Mouse (Mus musculus) hindbrain, embryonic 13.5 days (tissue): Measurements from ENCODE around the gene Slc44a5. TPM values are rescaled to one million over a fixed set of nuclear protein-coding genes. Genes with fewer than 3 reads are reported as not detected.
A peak's percentile ranks its signal among the peaks of the same experiment; 100 is the strongest.
"Not testable (repeated sequence)": the region's sequence is repeated elsewhere in the genome, so short reads cannot be mapped to it uniquely, and the experiment has no call there.

Source experiments
- ATAC-seq: fragments of 200-750 bp; cut with Nextera tagmentation; 2 replicates; pipeline ENCODE4 v1.8.0; 2017; ENCODE audit warnings: moderate TSS enrichment; ENCODE audit not compliant: low FRiP score
- H3K27ac ChIP-seq: fragments of 300-500 bp; sonication (generic); 2 replicates; pipeline ENCODE4 v1.5.1; 2015; ENCODE audit warnings: inconsistent platforms, mild to moderate bottlenecking, moderate library complexity
- H3K27me3 ChIP-seq: fragments of 300-500 bp; sonication (generic); 2 replicates; pipeline ENCODE4 v1.6.1; 2015; ENCODE audit warnings: mild to moderate bottlenecking, inconsistent platforms
- H3K36me3 ChIP-seq: fragments of 300-500 bp; sonication (generic); 2 replicates; pipeline ENCODE4 v1.6.1; 2015; ENCODE audit warnings: mild to moderate bottlenecking, inconsistent platforms
- H3K4me1 ChIP-seq: fragments of 300-500 bp; sonication (generic); replicated peaks from 2 replicates; pipeline ENCODE4 v1.6.1; 2015; ENCODE audit warnings: inconsistent platforms
- H3K4me2 ChIP-seq: fragments of 300-500 bp; sonication (generic); 2 replicates; pipeline ENCODE4 v1.6.1; 2015; ENCODE audit warnings: inconsistent platforms, mild to moderate bottlenecking, moderate library complexity
- H3K4me3 ChIP-seq: fragments of 300-500 bp; sonication (generic); 2 replicates; pipeline ENCODE4 v1.5.1; 2015; ENCODE audit warnings: mild to moderate bottlenecking, inconsistent platforms
- H3K9ac ChIP-seq: fragments of 300-500 bp; sonication (generic); 2 replicates; pipeline ENCODE4 v1.6.1; 2015; ENCODE audit warnings: mild to moderate bottlenecking, inconsistent platforms
- H3K9me3 ChIP-seq: fragments of 300-500 bp; sonication (generic); 2 replicates; pipeline ENCODE4 v1.6.1; 2016; ENCODE audit warnings: inconsistent platforms
- WGBS: fragments of 180-500 bp; shearing (Covaris S2); methylation state at CpG from one replicate; pipeline ENCODE4 v1.1.7; 2015; 5-methylcytosine and 5-hydroxymethylcytosine counted together
- polyA plus RNA-seq: library from polyadenylated mRNA; unstranded; fragments of >200 nt; fragmentation: Nextera tagmentation; extraction: Ambion mirVana; gene quantifications from 2 replicates; pipeline ENCODE4 v1.2.1, GENCODE M21; 2015

Slc44a5 gene
- polyA plus RNA-seq, 1 experiment from 2014 or later = 6.5 TPM

- 87% methylated on average over 2 of the region's 2 CpGs for WGBS
Measured at GRCm38 (mm10) chr3:154212551-154212950, 239.3 kb downstream of the Slc44a5 start.

GRCm38 (mm10) chr3:154215309-154215708, 242.1 kb downstream of the Slc44a5 start:
- no peak for ATAC-seq
- Histone ChIP-seq H3K27me3 (no peaks in the 10 kb centered on the region), H3K4me3 (no peak overlapping the region), H3K36me3 (no peaks in the 10 kb centered on the region), H3K4me1 (peaks cover 10% of the 10 kb centered on the region; the same call in 1 of the 2 replicates), H3K4me2 (no peak overlapping the region), H3K27ac (no peak overlapping the region), H3K9ac (no peak overlapping the region), H3K9me3 (no peaks in the 10 kb centered on the region)
- WGBS = 84% methylated on average over 7 of the region's 7 CpGs

More at GRCm38 (mm10) chr3:154212551-154212950, 239.3 kb downstream of the Slc44a5 start:
- Histone ChIP-seq H3K4me2 (no peak overlapping the region), H3K9ac (no peak overlapping the region), H3K36me3 (no peaks in the 10 kb centered on the region), H3K27me3 (no peaks in the 10 kb centered on the region), H3K9me3 (no peaks in the 10 kb centered on the region), H3K4me3 (no peak overlapping the region), H3K4me1 (peaks cover 24% of the 10 kb centered on the region), H3K27ac (no peak overlapping the region)
- ATAC-seq = no peak

DNA sequence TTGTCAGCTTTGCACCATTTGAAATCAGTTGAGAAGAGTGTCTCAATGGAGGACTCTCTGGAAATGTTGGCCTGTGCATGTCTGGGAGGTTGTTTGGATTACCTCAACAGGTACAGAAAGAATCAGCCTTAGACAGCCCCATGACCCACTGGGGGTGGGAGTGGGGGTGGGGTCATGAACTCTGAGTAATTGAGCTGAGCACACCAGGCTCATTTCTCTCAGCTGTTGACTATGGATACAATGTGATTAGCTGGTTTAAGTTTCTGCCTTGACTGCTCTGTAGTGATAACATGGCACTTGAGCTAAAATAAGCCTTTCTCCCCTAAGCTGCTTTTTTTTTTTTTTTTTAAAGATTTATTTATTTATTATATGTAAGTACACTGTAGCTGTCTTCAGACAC, 242.5 kb downstream of the Slc44a5 start:
- Histone ChIP-seq H3K4me3 (no peak overlapping the region), H3K9me3 (no peaks in the 10 kb centered on the region), H3K27me3 (no peaks in the 10 kb centered on the region), H3K4me2 (no peak overlapping the region), H3K27ac (no peak overlapping the region), H3K9ac (no peak overlapping the region), H3K36me3 (no peaks in the 10 kb centered on the region), H3K4me1 (peaks cover 5% of the 10 kb centered on the region; the same call in 1 of the 2 replicates)
- ATAC-seq = no peak

DNA sequence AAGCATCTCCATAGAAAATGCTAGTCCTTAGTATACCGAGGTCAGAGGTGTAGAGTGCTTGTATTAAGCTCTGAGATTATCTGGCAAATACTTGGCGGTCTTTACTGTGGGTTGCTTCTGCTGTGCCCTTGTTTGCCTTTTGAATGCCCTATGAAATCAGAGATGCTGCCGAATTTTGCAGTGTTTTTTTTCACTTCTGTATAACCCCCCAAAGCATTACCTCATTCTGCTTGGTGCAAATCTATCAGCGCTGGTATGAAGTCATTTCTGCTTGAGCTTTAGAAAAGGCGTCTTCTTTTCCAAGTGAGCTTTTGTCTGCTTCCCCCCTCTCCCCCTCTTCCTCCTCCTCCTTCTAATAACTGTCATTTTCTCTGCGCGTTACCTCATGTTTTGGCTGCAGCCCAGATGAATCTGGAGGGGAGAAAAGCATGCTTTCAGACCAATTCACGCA, 248.9 kb downstream of the Slc44a5 start:
- Histone ChIP-seq H3K9ac (peak overlapping the region; percentile 29; the same call in 1 of the 2 replicates), H3K9me3 (no peaks in the 10 kb centered on the region), H3K4me2 (0 out of 2 replicates have a peak overlapping the region, but pooled peaks have one; percentile 17), H3K27me3 (no peaks in the 10 kb centered on the region), H3K4me3 (no peak overlapping the region), H3K36me3 (no peaks in the 10 kb centered on the region), H3K27ac (no peak overlapping the region), H3K4me1 (peaks cover 13% of the 10 kb centered on the region)
- 0 out of 2 replicates have a peak, but pooled peaks have one; percentile 46 for ATAC-seq
- 36% methylated on average over 8 of the region's 8 CpGs for WGBS

GRCm38 (mm10) chr3:154222688-154223087, 249.5 kb downstream of the Slc44a5 start:
- Histone ChIP-seq H3K9ac (peak overlapping the region; percentile 29; the same call in 1 of the 2 replicates), H3K4me2 (0 out of 2 replicates have a peak overlapping the region, but pooled peaks have one; percentile 17), H3K27ac (peak overlapping the region; percentile 67; the same call in 1 of the 2 replicates), H3K9me3 (no peaks in the 10 kb centered on the region), H3K4me1 (peaks cover 13% of the 10 kb centered on the region), H3K36me3 (no peaks in the 10 kb centered on the region), H3K27me3 (no peaks in the 10 kb centered on the region), H3K4me3 (no peak overlapping the region)
- WGBS = 43% methylated on average over 4 of the region's 4 CpGs
- ATAC-seq = peak; percentile 27; the same call in 1 of the 2 replicates

- Histone ChIP-seq H3K9me3 (no peaks in the 10 kb centered on the region), H3K27ac (no peak overlapping the region), H3K4me2 (no peak overlapping the region), H3K9ac (no peak overlapping the region), H3K27me3 (no peaks in the 10 kb centered on the region), H3K4me1 (peaks cover 13% of the 10 kb centered on the region), H3K4me3 (no peak overlapping the region), H3K36me3 (no peaks in the 10 kb centered on the region)
- ATAC-seq = peak; percentile 51; the same call in 1 of the 2 replicates
- 53% methylated on average over 10 of the region's 10 CpGs for WGBS
Measured at GRCm38 (mm10) chr3:154226100-154226752, 253.0 kb downstream of the Slc44a5 start.

DNA sequence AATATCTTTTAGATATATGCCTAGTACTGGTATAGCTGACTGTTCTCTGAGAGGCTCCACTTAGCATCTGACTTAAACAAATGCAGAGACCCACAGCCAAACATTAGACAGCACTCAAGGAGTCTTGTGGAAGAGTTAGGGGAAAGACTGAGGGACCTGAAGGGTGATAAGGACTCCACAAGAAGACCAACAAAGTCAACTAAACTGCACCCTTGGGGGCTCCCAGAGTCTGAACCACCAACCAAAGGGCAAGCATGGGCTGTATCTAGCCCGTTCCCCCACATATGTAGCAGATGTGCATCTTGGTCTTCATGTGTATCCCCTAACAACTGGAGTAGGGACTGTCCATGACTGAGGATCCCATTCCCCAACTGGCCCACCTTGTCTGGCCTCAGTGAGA, 271.7 kb downstream of the Slc44a5 start:
- Histone ChIP-seq H3K36me3 (no peaks in the 10 kb centered on the region), H3K9ac (no peak overlapping the region), H3K4me2 (no peak overlapping the region), H3K4me1 (no peaks in the 10 kb centered on the region), H3K9me3 (no peaks in the 10 kb centered on the region), H3K27ac (no peak overlapping the region), H3K4me3 (no peak overlapping the region), H3K27me3 (no peaks in the 10 kb centered on the region)
- no peak for ATAC-seq
- WGBS = 75% methylated on average over 1 of the region's 1 CpGs

DNA sequence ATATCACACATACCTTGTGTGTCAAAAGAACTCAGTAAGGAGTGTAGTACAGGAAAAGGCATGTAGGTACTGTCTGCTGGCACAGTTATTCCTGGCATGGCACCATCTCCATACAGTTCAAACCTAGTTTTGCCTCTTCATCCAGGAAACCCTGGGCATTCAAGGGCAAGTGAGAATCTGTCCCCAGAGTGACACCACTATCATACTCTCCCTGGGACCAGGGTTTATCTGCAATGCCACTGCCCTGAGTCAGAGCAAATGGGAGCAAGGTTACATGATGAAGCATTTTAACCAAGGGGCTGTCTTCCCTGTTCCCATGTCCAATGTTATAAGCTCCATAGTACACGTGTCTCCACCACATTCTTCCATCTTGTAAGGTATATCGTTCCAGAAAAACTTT, 278.2 kb downstream of the Slc44a5 start:
- Histone ChIP-seq H3K27me3 (no peaks in the 10 kb centered on the region), H3K4me2 (no peak overlapping the region), H3K9me3 (no peaks in the 10 kb centered on the region), H3K9ac (no peak overlapping the region), H3K36me3 (no peaks in the 10 kb centered on the region), H3K4me1 (no peaks in the 10 kb centered on the region), H3K27ac (no peak overlapping the region), H3K4me3 (no peak overlapping the region)
- ATAC-seq = no peak
- 86% methylated on average over 2 of the region's 2 CpGs for WGBS

DNA sequence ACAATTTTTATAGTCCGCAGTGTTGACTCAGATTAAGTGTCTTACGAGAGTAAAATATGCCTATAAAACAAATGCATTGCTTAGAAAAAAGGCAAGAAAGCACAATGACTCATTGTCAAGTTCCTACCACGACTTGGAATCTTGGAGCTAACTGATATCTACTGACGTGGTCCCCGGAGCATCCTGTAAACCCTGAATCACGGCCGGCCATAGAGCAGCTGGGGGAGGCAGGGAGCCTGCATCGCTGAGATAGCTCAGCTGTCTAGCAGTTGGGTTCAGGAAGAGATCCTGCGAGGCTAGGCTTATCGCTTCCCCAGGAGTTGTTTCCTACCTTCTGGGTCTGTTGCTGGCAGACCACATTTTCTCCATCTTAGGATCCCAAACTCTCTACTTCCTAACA, 279.0 kb downstream of the Slc44a5 start:
- no peak overlapping the region for H3K27ac ChIP-seq
- WGBS = 88% methylated on average over 10 of the region's 10 CpGs

DNA sequence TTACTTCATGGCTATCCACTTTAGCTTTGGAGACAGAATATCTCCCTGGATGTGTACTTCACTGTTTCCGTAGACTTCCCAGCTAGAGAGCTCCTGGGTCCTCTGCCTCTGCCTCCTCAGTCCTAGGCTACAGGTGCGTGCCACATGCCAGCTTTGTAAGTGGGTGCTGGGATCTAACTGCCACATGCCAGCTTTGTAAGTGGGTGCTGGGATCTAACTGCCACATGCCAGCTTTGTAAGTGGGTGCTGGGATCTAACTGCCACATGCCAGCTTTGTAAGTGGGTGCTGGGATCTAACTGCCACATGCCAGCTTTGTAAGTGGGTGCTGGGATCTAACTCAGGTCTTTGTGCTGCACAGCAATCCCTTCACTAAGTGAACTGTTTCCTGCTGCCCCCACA, 281.0 kb downstream of the Slc44a5 start:
- H3K36me3 ChIP-seq, H3K4me2 ChIP-seq, H3K27me3 ChIP-seq, H3K4me1 ChIP-seq, ATAC-seq, H3K9ac ChIP-seq, H3K4me3 ChIP-seq, H3K9me3 ChIP-seq, H3K27ac ChIP-seq: not testable (repeated sequence)
- WGBS = 92% methylated on average over 2 of the region's 2 CpGs

More for the DNA sequence above, 279.0 kb downstream of the Slc44a5 start:
- Histone ChIP-seq H3K4me2 (no peak overlapping the region), H3K9ac (no peak overlapping the region), H3K27me3 (no peaks in the 10 kb centered on the region), H3K4me1 (no peaks in the 10 kb centered on the region), H3K9me3 (no peaks in the 10 kb centered on the region), H3K4me3 (no peak overlapping the region), H3K36me3 (no peaks in the 10 kb centered on the region)
- ATAC-seq = no peak

- H3K36me3 ChIP-seq = no peaks in the 10 kb centered on the region
- H3K4me1 ChIP-seq = no peaks in the 10 kb centered on the region
- H3K4me2 ChIP-seq = no peak overlapping the region
- H3K27me3 ChIP-seq = no peaks in the 10 kb centered on the region
- ATAC-seq = no peak
- H3K9me3 ChIP-seq = no peaks in the 10 kb centered on the region
- no peak overlapping the region for H3K9ac ChIP-seq
- H3K4me3 ChIP-seq = no peak overlapping the region
- H3K27ac ChIP-seq = no peak overlapping the region
Measured at GRCm38 (mm10) chr3:154257312-154257711, 284.1 kb downstream of the Slc44a5 start.

DNA sequence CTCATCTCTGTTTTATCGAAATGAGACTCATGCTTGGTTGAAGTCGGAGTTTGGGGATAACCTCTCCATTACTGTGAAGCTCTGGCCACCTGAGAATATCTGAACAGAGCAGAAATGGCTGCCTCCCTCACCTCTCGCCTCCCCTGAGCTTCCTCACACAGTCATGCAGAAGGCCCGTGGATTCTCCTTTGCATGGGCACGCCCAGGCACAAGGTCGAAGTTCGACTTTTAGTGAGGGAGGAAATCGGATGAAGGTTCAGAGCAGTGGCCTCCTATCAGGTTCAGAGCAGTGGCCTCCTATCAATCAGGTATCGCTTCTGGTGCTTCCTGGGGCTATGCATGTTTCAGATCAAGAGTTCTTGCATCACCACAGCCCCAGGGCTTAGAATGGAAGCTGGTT, 295.1 kb downstream of the Slc44a5 start:
- no peaks in the 10 kb centered on the region for H3K4me1 ChIP-seq
- no peak for ATAC-seq

More for the DNA sequence above, 295.1 kb downstream of the Slc44a5 start:
- whole genome bisulfite sequencing = 83% methylated on average over 9 of the region's 9 CpGs
- no peak overlapping the region for H3K4me3 ChIP-seq
- H3K27ac ChIP-seq = no peak overlapping the region
- no peaks in the 10 kb centered on the region for H3K9me3 ChIP-seq
- 0 out of 2 replicates have a peak, but pooled peaks cover 9% of the 10 kb centered on the region for H3K27me3 ChIP-seq
- no peaks in the 10 kb centered on the region for H3K36me3 ChIP-seq
- no peak overlapping the region for H3K9ac ChIP-seq
- H3K4me2 ChIP-seq = no peak overlapping the region
